Mouse (Mus musculus) midbrain, embryonic 15.5 days (tissue): Measurements from ENCODE around the gene Slc51a. TPM values are rescaled to one million over a fixed set of nuclear protein-coding genes. Genes with fewer than 3 reads are reported as not detected.

ENCODE experiments used
- ATAC-seq: fragments of 200-750 bp; cut with Nextera tagmentation; replicated peaks from 2 replicates; pipeline ENCODE4 v1.8.0; 2017; ENCODE audit warnings: moderate TSS enrichment
- H3K27ac ChIP-seq: fragments of 300-500 bp; sonication (generic); 2 replicates; pipeline ENCODE4 v1.5.1; 2015; ENCODE audit warnings: mild to moderate bottlenecking, inconsistent platforms
- H3K27me3 ChIP-seq: fragments of 300-500 bp; sonication (generic); replicated peaks from 2 replicates; pipeline ENCODE4 v1.6.1; 2015; ENCODE audit warnings: inconsistent platforms
- H3K36me3 ChIP-seq: fragments of 300-500 bp; sonication (generic); replicated peaks from 2 replicates; pipeline ENCODE4 v1.6.1; 2015; ENCODE audit warnings: inconsistent platforms
- H3K4me1 ChIP-seq: fragments of 300-500 bp; sonication (generic); 2 replicates; pipeline ENCODE4 v1.6.1; 2015; ENCODE audit warnings: inconsistent platforms
- H3K4me2 ChIP-seq: fragments of 300-500 bp; sonication (generic); 2 replicates; pipeline ENCODE4 v1.6.1; 2015; ENCODE audit warnings: inconsistent platforms, mild to moderate bottlenecking, moderate library complexity
- H3K4me3 ChIP-seq: fragments of 300-500 bp; sonication (generic); 2 replicates; pipeline ENCODE4 v1.5.1; 2015; ENCODE audit warnings: mild to moderate bottlenecking, inconsistent platforms
- H3K9ac ChIP-seq: fragments of 300-500 bp; sonication (generic); 2 replicates; pipeline ENCODE4 v1.6.1; 2015; ENCODE audit warnings: mild to moderate bottlenecking, inconsistent platforms
- H3K9me3 ChIP-seq: fragments of 300-500 bp; sonication (generic); 2 replicates; pipeline ENCODE4 v1.6.1; 2016; ENCODE audit warnings: inconsistent platforms
- WGBS: fragments of 180-500 bp; shearing (Covaris S2); methylation state at CpG from one replicate; pipeline ENCODE4 v1.1.7; 2015; ENCODE audit warnings: mixed read lengths; 5-methylcytosine and 5-hydroxymethylcytosine counted together
- polyA plus RNA-seq: library from polyadenylated mRNA; unstranded; fragments of >200 nt; fragmentation: Nextera tagmentation; extraction: Ambion mirVana; gene quantifications from 2 replicates; pipeline ENCODE4 v1.2.1, GENCODE M21; 2015

Slc51a gene
- 0.20 and 0.50 TPM in 2 replicates for polyA plus RNA-seq

GRCm38 (mm10) chr16:32487234-32488111 is at the start of gene Slc51a:
Gene Slc51a (minus strand): TSS chr16:32487879.
- no peak within 1 kb of the TSS for H3K4me3 ChIP-seq
- no peaks in the 10 kb centered on the region for H3K27me3 ChIP-seq
- no peak within 1 kb of the TSS for H3K9ac ChIP-seq
- H3K9me3 ChIP-seq = no peaks in the 10 kb centered on the region
- no peak within 1 kb of the TSS for H3K4me2 ChIP-seq
- ATAC-seq = no peak
- no peak within 1 kb of the TSS for H3K27ac ChIP-seq
- H3K4me1 ChIP-seq = no peaks in the 10 kb centered on the region
- 60% methylated on average over 15 of the region's 15 CpGs for WGBS
- H3K36me3 ChIP-seq = no peaks in the 10 kb centered on the region

DNA sequence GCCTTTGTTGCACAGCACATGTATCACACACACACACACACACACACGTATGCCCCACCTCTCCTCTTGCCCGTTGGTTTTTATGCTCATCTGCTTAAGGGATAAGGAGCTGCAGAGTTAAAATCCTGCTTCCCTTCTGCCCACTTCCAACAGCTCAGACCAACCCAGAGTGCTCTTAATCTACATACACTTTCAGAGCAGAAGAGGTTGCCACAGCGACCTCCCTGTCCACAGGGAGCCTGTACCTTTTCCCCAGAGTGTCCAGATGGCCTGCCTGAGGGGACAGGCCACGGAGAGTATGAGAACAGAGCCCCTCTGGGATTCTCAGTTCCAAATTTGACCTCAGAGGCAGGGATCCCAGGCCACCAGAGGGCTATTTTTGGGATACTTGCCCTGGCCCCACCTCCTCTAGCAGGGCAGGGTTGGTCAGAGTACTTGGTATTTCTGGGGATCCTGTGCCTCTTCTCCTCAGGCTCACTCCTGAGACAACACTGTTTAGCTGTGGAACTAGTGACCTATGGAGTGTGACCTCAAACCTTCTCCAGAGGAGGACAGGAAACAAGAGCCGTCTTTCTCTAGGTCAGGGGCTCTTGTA is 47.6 kb upstream of the Slc51a start:
- no peak for ATAC-seq
- Histone ChIP-seq H3K9me3 (no peaks in the 10 kb centered on the region), H3K9ac (no peak overlapping the region), H3K36me3 (no peaks in the 10 kb centered on the region), H3K27ac (no peak overlapping the region), H3K27me3 (no peaks in the 10 kb centered on the region), H3K4me1 (peaks cover 2% of the 10 kb centered on the region; the same call in 1 of the 2 replicates), H3K4me3 (no peak overlapping the region), H3K4me2 (no peak overlapping the region)
- 25% methylated on average over 5 of the region's 5 CpGs for WGBS

- H3K27me3 ChIP-seq = no peaks in the 10 kb centered on the region
- H3K4me1 ChIP-seq = peaks cover 2% of the 10 kb centered on the region; the same call in 1 of the 2 replicates
- H3K4me3 ChIP-seq = no peak overlapping the region
- ATAC-seq = no peak
- no peaks in the 10 kb centered on the region for H3K36me3 ChIP-seq
- no peak overlapping the region for H3K9ac ChIP-seq
- H3K4me2 ChIP-seq = no peak overlapping the region
- WGBS = 60% methylated on average over 18 of the region's 18 CpGs
- no peak overlapping the region for H3K27ac ChIP-seq
- H3K9me3 ChIP-seq = no peaks in the 10 kb centered on the region
These were observed 45.5 kb upstream of the Slc51a start for GRCm38 (mm10) chr16:32532878-32533826.

GRCm38 (mm10) chr16:32526906-32527305 is 39.2 kb upstream of the Slc51a start:
- Histone ChIP-seq H3K4me3 (no peak overlapping the region), H3K9ac (no peak overlapping the region), H3K27me3 (no peaks in the 10 kb centered on the region), H3K4me1 (peaks cover 9% of the 10 kb centered on the region), H3K4me2 (no peak overlapping the region), H3K9me3 (no peaks in the 10 kb centered on the region), H3K27ac (no peak overlapping the region), H3K36me3 (no peaks in the 10 kb centered on the region)
- WGBS = 68% methylated on average over 7 of the region's 7 CpGs
- ATAC-seq = no peak

GRCm38 (mm10) chr16:32524244-32524615 is 36.6 kb upstream of the Slc51a start:
- H3K9ac ChIP-seq = no peak overlapping the region
- H3K4me2 ChIP-seq = no peak overlapping the region
- H3K36me3 ChIP-seq = no peaks in the 10 kb centered on the region
- no peak overlapping the region for H3K4me3 ChIP-seq
- no peak overlapping the region for H3K27ac ChIP-seq
- WGBS = 36% methylated on average over 5 of the region's 5 CpGs
- ATAC-seq = peak; percentile 55
- no peaks in the 10 kb centered on the region for H3K27me3 ChIP-seq
- peaks cover 9% of the 10 kb centered on the region for H3K4me1 ChIP-seq
- H3K9me3 ChIP-seq = no peaks in the 10 kb centered on the region

DNA sequence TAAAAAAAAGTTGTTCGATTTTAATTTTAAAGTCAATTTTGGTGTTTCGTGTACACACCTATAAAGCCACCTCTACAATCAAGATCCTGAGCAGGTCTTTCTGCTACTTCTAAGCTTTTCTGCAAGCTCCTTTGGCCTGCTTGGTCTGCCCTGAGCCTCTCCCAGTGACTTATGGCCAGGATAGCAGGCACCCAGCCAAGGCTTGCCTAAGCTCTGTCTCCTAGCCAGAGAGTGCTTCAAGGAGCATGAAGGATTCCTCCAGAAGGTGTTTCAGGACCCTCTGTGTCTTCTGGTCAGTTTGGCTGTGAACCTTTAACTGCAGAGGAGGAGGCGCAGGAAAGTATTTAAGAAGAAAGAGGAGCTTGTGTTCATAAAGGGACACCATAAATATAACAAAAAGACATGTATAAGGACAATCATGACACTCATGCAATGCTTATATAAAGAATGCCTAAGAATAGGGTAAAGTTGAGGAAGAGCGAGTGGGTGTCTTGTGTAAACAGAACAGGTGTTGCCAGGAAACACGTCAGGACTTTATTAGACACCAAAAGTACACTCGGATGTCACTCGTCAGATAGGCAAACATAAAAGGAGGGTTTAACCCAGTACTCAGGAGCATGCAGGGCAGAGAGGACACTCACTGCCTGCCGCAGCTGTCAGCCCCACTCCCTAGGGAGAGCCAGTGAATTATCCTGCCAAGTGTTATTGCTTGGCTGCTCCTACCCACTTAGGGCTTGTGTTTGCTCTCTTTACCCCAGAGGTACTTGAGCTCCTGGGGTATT is 36.0 kb upstream of the Slc51a start:
- H3K27ac ChIP-seq = no peak overlapping the region
- 53% methylated on average over 8 of the region's 8 CpGs for WGBS
- H3K9me3 ChIP-seq = no peaks in the 10 kb centered on the region
- ATAC-seq = peak; percentile 50
- no peak overlapping the region for H3K4me2 ChIP-seq
- H3K4me1 ChIP-seq = peaks cover 9% of the 10 kb centered on the region
- H3K27me3 ChIP-seq = no peaks in the 10 kb centered on the region
- H3K9ac ChIP-seq = no peak overlapping the region
- H3K36me3 ChIP-seq = no peaks in the 10 kb centered on the region
- no peak overlapping the region for H3K4me3 ChIP-seq

GRCm38 (mm10) chr16:32522578-32523194 is 35.0 kb upstream of the Slc51a start:
- 88% methylated on average over 6 of the region's 6 CpGs for WGBS
- H3K4me1 ChIP-seq = peaks cover 9% of the 10 kb centered on the region
- ATAC-seq = no peak
- no peak overlapping the region for H3K4me2 ChIP-seq
- H3K36me3 ChIP-seq = no peaks in the 10 kb centered on the region
- H3K9ac ChIP-seq = no peak overlapping the region
- H3K27ac ChIP-seq = no peak overlapping the region
- no peak overlapping the region for H3K4me3 ChIP-seq
- H3K27me3 ChIP-seq = no peaks in the 10 kb centered on the region
- no peaks in the 10 kb centered on the region for H3K9me3 ChIP-seq

DNA sequence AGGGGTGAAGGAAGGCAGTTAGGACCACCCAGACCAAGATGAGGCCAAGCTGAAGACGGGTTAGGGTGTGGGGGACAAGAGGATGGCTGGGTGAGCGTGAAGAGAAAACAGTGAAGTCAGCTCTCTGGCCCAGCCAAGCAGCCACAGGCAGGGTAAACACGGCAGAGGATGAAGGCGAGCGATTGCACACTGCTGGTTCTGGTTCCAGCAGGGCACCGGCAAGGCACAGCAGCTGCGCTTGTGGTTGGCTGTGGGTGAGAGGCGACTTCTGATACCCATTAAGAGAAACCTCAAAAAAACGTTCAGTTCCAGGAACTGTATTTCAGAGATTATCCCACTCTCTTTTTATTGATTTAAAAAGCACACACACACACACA is 32.7 kb upstream of the Slc51a start:
- Histone ChIP-seq H3K36me3 (no peaks in the 10 kb centered on the region), H3K4me1 (peaks cover 24% of the 10 kb centered on the region), H3K27me3 (no peaks in the 10 kb centered on the region), H3K9ac (no peak overlapping the region), H3K27ac (no peak overlapping the region), H3K4me3 (no peak overlapping the region), H3K4me2 (no peak overlapping the region), H3K9me3 (no peaks in the 10 kb centered on the region)
- ATAC-seq = no peak
- WGBS = 54% methylated on average over 9 of the region's 9 CpGs

GRCm38 (mm10) chr16:32519656-32520371 is 32.1 kb upstream of the Slc51a start:
- ATAC-seq = no peak
- no peak overlapping the region for H3K4me3 ChIP-seq
- peaks cover 24% of the 10 kb centered on the region for H3K4me1 ChIP-seq
- no peak overlapping the region for H3K4me2 ChIP-seq
- H3K9me3 ChIP-seq = no peaks in the 10 kb centered on the region
- H3K9ac ChIP-seq = no peak overlapping the region
- WGBS = 80% methylated on average over 15 of the region's 15 CpGs
- no peak overlapping the region for H3K27ac ChIP-seq
- H3K36me3 ChIP-seq = no peaks in the 10 kb centered on the region
- no peaks in the 10 kb centered on the region for H3K27me3 ChIP-seq

GRCm38 (mm10) chr16:32517785-32518481 is 30.3 kb upstream of the Slc51a start:
- H3K27ac ChIP-seq = no peak overlapping the region
- peaks cover 14% of the 10 kb centered on the region for H3K4me1 ChIP-seq
- no peaks in the 10 kb centered on the region for H3K9me3 ChIP-seq
- 84% methylated on average over 12 of the region's 12 CpGs for WGBS
- no peak overlapping the region for H3K4me3 ChIP-seq
- ATAC-seq = no peak
- no peak overlapping the region for H3K4me2 ChIP-seq
- H3K27me3 ChIP-seq = no peaks in the 10 kb centered on the region
- H3K9ac ChIP-seq = no peak overlapping the region
- no peaks in the 10 kb centered on the region for H3K36me3 ChIP-seq
